Mouse (Mus musculus): Measurements from ENCODE around the gene Pigf. TPM values are rescaled to one million over a fixed set of nuclear protein-coding genes. Genes with fewer than 3 reads are reported as not detected.
A peak's percentile ranks its signal among the peaks of the same experiment; 100 is the strongest.

The Pigf gene
- polyA plus RNA-seq, 1 experiment: 11.7 TPM

DNA sequence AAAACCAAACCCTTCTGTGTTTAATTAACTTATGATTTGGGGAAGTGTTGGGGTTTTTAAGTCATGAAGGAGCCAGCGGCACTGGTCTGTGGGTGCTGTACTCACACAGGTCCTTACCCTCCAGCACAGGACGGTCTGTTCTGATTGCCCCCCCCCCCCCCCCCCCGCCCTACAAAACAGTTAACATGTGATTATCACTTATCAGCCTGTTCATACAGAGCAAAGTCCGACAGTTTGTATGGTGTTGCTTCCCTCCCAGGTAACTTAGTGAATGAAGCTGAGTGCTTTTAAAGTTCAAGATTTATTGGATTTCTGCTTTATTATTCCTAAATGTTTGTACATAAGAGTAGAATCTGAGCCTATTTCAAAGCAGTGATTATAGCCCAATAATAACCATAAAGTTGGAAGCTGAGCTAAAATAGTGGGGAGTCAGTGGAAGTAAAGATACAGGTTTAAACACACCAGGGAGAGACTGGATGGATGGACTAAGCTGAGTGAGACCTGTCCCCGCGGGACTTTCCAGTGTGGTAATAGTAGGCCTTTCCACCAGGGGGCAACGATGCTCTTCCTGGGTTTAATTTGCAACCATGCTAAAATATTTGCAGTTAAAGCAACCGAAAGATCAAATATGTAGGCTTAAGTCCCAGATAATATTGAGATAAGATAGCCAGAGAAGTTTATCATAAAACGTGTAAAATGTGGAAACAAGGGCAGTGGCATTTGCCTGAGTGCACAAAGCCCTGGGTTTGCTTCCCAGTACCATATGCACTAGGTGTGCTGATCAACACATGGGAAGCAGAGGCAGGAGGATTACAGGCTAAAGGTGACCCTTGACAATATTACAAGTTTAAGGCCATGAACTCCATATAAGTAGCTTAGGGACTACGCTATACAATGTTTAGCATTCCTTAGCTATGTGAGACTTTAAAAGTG, 11.2 kb upstream of the Pigf start:
- no peak overlapping the region for H3K27ac ChIP-seq (ENCODE audit: insufficient read depth, low read depth, low read length)
- 49% methylated on average over 10 of the region's 10 CpGs for WGBS
- TF ChIP-seq POLR2A (IDR thresholded peaks at IDR 0.05; ENCODE audit: low read depth, low read length): no peak
- peak; percentile 77 for TF ChIP-seq CTCF (conservative IDR thresholded peaks at IDR 0.05; ENCODE audit: insufficient read depth, insufficient read length, low read depth, low read length)
- H3K4me1 ChIP-seq (ENCODE audit: control insufficient read depth, insufficient read depth, low read length): no peaks in the 10 kb centered on the region
- H3K27me3 ChIP-seq (replicated peaks; ENCODE audit: control insufficient read depth, insufficient read depth, low read length): no peaks in the 10 kb centered on the region
- DNase-seq: peak; percentile 43
- peaks cover 3% of the 10 kb centered on the region for H3K36me3 ChIP-seq (ENCODE audit: control insufficient read depth, insufficient read depth, low read length)
- no peak overlapping the region for H3K4me3 ChIP-seq (ENCODE audit: insufficient read depth, low read depth, low read length)

GRCm38 (mm10) chr17:87024491-87025242, 539 bp downstream of the Pigf start:
- 2% methylated on average over 55 of the region's 55 CpGs for WGBS

DNA sequence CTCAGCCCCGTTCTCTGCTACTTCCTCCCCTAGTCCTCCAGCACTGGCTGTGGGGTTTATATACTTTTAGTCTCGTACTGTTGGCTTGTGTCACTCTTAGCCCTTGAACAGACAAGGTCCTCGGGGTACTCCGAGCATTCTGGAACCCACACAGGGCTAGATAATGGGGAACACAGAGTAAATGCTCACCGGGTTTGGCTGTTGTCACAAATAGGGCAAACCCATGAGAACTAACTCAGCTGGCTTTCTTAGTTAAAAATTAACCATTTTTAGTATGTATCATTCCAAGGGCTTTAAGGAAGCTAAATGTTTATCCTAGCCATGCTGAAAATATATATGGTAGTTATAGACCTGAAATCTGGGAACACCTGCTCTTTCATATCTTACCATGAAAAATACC, 5.5 kb downstream of the Pigf start:
- Histone ChIP-seq H3K27ac (ENCODE audit: insufficient read depth, low read depth, low read length) (no peak overlapping the region), H3K4me1 (ENCODE audit: control insufficient read depth, insufficient read depth, low read length) (peaks cover 4% of the 10 kb centered on the region; the same call in 1 of the 2 replicates), H3K27me3 (replicated peaks; ENCODE audit: control insufficient read depth, insufficient read depth, low read length) (no peaks in the 10 kb centered on the region), H3K36me3 (ENCODE audit: control insufficient read depth, insufficient read depth, low read length) (no peaks in the 10 kb centered on the region), H3K4me3 (ENCODE audit: insufficient read depth, low read depth, low read length) (no peak overlapping the region)
- 56% methylated on average over 5 of the region's 5 CpGs for WGBS
- no peak for DNase-seq
- no peak for TF ChIP-seq POLR2A (IDR thresholded peaks at IDR 0.05; ENCODE audit: low read depth, low read length)
- TF ChIP-seq CTCF (conservative IDR thresholded peaks at IDR 0.05; ENCODE audit: insufficient read depth, insufficient read length, low read depth, low read length): no peak

More at GRCm38 (mm10) chr17:87024491-87025242, 539 bp downstream of the Pigf start:
- TF ChIP-seq CTCF (conservative IDR thresholded peaks at IDR 0.05; ENCODE audit: insufficient read depth, insufficient read length, low read depth, low read length) (no peak), POLR2A (IDR thresholded peaks at IDR 0.05; ENCODE audit: low read depth, low read length) (no peak)
- DNase-seq: peak; percentile 48
- Histone ChIP-seq H3K27ac (ENCODE audit: insufficient read depth, low read depth, low read length) (no peak overlapping the region), H3K4me3 (ENCODE audit: insufficient read depth, low read depth, low read length) (peak overlapping the region; percentile 89), H3K36me3 (ENCODE audit: control insufficient read depth, insufficient read depth, low read length) (no peaks in the 10 kb centered on the region; the same call in 1 of the 2 replicates), H3K27me3 (replicated peaks; ENCODE audit: control insufficient read depth, insufficient read depth, low read length) (no peaks in the 10 kb centered on the region), H3K4me1 (ENCODE audit: control insufficient read depth, insufficient read depth, low read length) (peaks cover 4% of the 10 kb centered on the region; the same call in 1 of the 2 replicates)

DNA sequence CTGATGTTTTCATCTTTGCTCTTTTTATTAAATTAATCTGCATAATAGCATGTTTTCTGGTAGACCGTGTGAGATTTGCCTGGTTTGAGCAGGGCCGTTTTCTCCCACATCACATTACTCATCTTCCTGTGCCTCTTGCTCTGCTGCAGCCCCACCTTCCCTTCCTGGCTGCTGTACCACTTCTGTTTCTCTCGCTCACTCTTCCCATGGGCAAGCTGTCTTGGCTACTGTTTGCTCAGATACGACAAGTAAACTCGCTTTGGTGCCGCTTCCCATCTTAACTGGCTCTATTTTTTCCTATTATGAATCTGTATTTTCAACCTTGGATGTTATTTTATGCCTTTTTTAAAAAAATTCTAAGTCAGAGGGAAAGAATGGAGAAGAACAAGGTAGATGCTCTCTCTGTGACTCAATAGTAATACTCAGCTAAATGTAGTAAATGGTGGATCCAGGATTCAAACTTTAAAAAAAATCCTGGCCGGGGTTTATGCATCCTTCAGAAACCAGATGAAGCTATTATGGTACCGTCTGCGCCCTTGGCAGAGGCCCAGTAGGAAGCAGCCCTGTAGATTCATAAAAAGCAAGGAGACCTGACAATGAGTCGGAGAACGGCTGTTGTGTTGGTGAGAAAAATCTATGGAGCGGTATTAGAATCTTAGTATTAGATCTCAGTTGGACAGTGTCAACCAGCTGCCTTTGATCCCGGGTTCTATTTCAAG, 13.7 kb downstream of the Pigf start:
- H3K4me1 ChIP-seq (ENCODE audit: control insufficient read depth, insufficient read depth, low read length): no peaks in the 10 kb centered on the region
- H3K36me3 ChIP-seq (ENCODE audit: control insufficient read depth, insufficient read depth, low read length): no peaks in the 10 kb centered on the region
- WGBS: 77% methylated on average over 13 of the region's 13 CpGs
- H3K27ac ChIP-seq (ENCODE audit: insufficient read depth, low read depth, low read length): no peak overlapping the region
- DNase-seq: no peak
- H3K4me3 ChIP-seq (ENCODE audit: insufficient read depth, low read depth, low read length): no peak overlapping the region
- no peak for TF ChIP-seq CTCF (conservative IDR thresholded peaks at IDR 0.05; ENCODE audit: insufficient read depth, insufficient read length, low read depth, low read length)
- no peak for TF ChIP-seq POLR2A (IDR thresholded peaks at IDR 0.05; ENCODE audit: low read depth, low read length)
- H3K27me3 ChIP-seq (replicated peaks; ENCODE audit: control insufficient read depth, insufficient read depth, low read length): no peaks in the 10 kb centered on the region

- H3K4me1 ChIP-seq (ENCODE audit: control insufficient read depth, insufficient read depth, low read length): no peaks in the 10 kb centered on the region
- no peaks in the 10 kb centered on the region for H3K36me3 ChIP-seq (ENCODE audit: control insufficient read depth, insufficient read depth, low read length)
- no peak overlapping the region for H3K4me3 ChIP-seq (ENCODE audit: insufficient read depth, low read depth, low read length)
- no peak for DNase-seq
- H3K27me3 ChIP-seq (replicated peaks; ENCODE audit: control insufficient read depth, insufficient read depth, low read length): no peaks in the 10 kb centered on the region
- 96% methylated on average over 3 of the region's 3 CpGs for WGBS
- TF ChIP-seq CTCF (conservative IDR thresholded peaks at IDR 0.05; ENCODE audit: insufficient read depth, insufficient read length, low read depth, low read length): 0 out of 2 replicates have a peak, but pooled peaks have one; percentile 13
- no peak for TF ChIP-seq POLR2A (IDR thresholded peaks at IDR 0.05; ENCODE audit: low read depth, low read length)
- H3K27ac ChIP-seq (ENCODE audit: insufficient read depth, low read depth, low read length): no peak overlapping the region
These were observed 16.3 kb downstream of the Pigf start for GRCm38 (mm10) chr17:87008950-87009349.

DNA sequence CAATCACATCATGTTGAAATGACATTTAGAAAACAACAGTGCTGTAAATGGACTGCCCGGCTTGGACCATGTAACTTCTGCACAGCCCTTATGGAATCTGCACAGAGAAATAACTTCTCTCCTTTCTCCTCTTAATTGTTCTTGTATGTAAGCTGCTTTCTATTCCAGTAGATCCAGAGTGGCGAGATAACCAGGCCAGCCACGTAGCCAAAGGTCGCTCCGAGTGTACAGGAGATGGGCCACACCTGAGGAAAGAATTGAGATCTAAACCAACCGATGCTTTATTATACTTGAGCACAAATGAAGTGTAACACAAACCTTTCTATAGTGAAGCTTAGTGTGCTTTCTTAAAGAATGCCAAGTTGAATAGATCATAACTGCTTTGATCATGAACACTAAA, 27.9 kb downstream of the Pigf start:
- no peak overlapping the region for H3K4me3 ChIP-seq (ENCODE audit: insufficient read depth, low read depth, low read length)
- 89% methylated on average over 6 of the region's 6 CpGs for WGBS
- no peaks in the 10 kb centered on the region for H3K36me3 ChIP-seq (ENCODE audit: control insufficient read depth, insufficient read depth, low read length)
- no peaks in the 10 kb centered on the region for H3K27me3 ChIP-seq (replicated peaks; ENCODE audit: control insufficient read depth, insufficient read depth, low read length)
- no peak overlapping the region for H3K27ac ChIP-seq (ENCODE audit: insufficient read depth, low read depth, low read length)
- H3K4me1 ChIP-seq (ENCODE audit: control insufficient read depth, insufficient read depth, low read length): no peaks in the 10 kb centered on the region
- TF ChIP-seq CTCF (conservative IDR thresholded peaks at IDR 0.05; ENCODE audit: insufficient read depth, insufficient read length, low read depth, low read length) (no peak), POLR2A (IDR thresholded peaks at IDR 0.05; ENCODE audit: low read depth, low read length) (no peak)
- no peak for DNase-seq
